Mouse (Mus musculus) ZHBTc4 (cell line): Measurements from ENCODE around the gene Phf5a.

ENCODE experiments used
- DNase-seq: peaks from one replicate; pipeline ENCODE4 v3.0.0-alpha.2; 2011; ENCODE audit warnings: low read depth, low spot score

Gene Phf5a

DNA sequence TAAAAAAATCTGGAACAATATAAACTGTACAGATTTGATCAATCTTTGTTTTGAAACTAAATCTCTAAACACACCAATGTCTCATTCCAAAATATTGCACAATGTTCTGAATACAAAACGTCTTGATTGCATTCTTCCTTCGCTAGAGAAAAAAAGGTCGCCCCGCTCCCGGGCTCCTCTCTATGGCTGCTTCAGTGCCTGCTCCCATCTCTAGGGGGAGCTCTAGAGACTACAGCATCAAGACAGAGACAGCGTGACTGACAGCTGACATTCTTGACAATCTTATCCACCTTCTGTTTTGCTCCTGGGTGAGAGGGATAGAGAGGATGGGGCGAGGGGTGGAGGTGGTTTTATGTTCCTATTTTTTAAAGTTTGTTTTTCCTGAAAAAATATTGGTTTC is 23.4 kb downstream of the Phf5a start:
- peak; percentile 87 for DNase-seq

DNA sequence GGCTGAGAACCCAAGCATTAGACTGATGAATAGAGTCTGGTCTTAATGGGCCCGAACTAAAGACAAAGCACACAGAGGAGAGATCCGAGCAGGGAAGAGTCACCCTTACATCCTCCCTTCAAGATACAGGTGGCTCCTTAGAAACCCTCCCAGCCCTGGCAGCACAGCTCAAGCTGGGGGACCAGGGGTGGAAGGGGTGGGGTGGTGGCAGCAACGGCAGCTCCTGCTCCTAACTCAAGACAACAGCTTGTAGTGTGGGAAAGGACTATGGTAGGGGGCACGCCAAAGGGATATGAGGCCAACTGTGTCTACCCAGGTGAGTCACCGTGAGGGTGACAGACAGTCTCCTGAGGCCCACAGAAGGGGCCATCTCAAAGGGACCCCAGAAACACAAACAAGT is 23.9 kb downstream of the Phf5a start:
- DNase-seq: no peak

DNA sequence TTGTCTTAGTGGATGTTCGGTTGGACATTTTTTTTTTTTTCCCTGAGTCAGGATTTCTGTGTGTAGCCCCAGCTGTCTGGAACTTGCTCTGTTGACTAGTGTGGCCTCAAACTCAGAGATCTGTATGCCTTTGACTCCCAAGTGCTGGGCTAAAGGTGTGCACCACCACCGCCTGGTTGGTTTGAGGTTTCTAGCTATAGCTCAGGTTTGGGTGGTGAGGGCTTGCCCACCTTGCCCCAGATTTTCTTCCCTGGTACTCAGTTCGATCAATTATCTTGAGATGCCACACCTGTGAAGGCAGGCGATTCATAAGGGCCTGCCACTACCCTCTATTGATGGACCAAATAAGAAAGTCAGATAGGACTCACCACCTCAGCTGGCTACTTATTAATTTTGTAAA is 24.6 kb downstream of the Phf5a start:
- no peak for DNase-seq

DNA sequence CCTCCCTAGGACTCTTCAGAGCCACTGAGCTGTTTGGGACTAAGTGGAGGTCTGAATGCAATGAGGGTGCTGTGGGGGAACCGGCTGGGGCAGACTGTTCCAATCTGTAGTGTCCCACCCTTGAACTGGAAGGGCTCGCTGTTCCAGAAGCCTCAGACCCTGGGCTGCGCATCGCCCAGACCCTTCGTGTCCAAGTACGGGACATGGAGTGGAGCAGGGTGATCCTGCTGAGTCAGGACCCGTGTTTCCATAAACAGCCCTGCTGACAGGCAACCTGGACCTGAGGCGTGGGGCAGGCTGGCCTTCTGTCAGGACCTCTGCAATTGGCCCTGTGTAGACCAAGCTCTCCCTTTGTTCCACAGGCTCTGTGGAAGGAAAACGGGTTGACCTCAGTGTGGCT is 25.0 kb downstream of the Phf5a start:
- DNase-seq: no peak

DNA sequence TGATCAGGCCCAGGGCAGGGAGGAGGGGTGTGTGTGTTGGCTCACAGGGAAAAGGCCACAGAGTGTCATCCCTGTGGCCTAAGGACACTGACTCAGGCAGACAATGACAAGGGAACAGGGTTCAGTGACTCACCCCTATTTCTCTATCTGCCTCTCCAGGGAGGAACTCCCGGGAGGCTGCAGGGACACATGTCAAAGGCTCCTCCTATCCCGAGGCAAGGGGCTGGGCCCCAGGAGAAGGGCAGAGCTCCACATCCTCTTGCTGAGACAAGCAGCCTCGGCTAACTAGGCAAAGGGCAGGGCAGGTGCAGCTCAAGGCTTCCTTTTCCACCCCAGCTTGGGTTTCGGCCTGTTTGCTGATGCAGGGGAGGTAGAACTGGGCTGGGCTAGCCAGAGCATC is 26.0 kb downstream of the Phf5a start:
- peak; percentile 62 for DNase-seq

DNA sequence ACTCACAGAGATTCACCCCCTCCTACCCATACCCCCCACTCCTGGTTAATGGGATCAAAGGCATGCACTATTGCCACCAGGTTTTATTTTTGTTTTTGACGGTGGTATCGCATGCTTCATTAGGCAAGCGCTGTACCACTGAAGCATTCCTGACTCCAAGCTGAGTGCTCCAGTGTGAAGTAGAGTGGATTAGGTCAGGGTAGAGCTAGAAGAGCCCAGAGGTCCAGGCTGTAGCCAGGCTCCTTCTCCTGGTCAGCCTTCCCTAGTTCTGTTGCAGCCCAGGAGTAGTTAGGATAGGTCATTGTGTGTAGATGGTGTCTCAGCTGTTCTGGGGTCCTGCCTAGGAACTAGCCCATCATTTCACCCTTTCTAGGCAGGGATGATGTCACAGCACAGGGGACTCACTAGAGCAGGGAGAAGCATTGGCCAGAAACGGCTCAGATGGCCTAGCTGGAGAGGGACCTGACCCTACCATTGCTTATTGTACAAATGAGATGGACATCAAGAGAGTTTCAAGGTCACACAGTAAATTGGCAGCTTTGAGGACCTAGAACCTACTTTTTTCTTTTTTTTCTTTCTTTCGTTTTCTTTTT is 26.6 kb downstream of the Phf5a start:
- no peak for DNase-seq

DNA sequence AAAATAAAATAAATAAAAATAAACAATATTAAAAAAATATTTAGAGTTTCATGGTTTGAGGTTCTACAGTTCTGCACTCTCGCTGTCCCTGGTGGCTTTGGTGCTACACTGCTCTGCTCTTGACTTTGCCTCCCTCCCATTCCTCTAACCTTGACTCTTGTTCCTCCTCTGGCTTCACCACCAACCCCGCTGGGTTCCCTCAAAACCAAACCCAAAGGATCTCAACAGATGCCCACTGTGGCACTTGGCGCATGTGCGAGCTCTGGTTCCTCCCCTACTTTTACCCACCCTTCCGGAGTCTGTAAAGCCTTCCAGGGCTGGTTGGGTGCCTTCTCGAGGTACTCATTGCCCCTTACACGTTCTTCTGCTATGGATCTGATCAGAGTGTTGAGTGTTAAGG is 29.4 kb downstream of the Phf5a start:
- no peak for DNase-seq

DNA sequence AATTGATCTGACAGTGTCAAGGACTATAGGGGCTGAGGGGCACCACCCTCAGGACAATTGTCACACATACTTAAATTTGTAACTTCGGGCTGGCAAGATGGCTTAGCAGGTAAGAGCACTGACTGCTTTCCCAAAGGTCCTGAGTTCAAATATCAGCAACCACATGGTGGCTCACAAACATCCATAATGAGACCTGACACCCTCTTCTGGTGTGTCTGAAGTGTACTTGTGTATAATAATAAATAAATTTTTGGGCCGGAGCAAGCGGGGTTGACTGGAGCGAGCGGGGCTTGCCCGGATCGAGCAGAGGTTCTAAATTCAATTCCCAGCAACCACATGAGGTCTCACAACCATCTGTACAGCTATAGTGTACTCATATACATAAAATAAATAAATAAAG is 31.4 kb downstream of the Phf5a start:
- DNase-seq: no peak

DNA sequence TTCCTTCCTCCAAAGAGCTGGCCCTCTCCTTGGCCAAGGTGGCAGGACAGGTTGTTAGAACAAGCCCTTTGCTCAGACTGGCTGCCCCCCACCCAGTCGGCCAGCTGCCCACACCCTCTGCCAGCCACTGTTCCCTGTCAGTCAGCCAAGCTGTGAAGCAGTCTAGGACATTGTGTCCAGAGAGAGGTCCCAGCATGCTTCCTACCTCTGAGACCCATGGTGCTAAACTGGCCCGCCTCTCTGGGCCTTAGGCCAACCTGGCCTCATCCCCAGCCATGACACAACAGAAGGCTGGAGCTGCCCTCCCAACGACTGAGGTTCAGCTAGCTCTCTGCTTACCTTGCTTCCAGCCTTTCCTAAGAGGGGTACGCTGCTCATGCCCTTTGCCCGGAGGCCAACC is 32.1 kb downstream of the Phf5a start:
- DNase-seq: no peak

DNA sequence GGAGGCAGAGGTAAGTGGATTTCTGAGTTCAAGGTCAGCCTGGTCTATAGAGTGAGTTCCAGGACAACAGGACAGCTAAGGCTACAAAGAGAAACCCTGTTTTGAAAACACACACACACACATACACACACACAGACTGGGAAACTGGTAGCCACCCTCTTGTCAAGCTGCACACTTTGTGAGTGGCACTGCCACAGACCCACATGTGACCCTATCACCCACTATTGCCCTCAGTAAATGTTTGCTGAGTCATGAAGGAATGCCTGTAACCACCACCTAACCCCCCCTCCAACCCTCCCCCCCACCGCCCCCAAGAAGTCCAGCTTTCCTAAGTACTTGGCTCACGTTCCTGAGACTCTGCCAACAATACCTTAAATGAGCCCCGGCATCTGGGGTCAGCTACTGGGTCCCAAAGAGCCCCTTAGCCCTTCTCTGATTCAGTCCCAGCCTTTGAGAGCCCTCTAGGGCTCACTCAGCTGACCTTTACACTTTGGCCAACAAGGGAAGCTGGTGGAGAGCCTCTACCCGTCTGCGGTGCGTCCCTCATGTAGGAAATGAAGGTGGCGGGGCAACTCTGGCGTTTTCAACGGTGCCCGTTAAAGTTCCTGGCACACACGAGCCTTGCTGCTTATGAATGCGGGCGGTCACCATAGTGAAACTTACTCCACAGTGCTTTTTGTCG is 33.0 kb downstream of the Phf5a start:
- DNase-seq: no peak

DNA sequence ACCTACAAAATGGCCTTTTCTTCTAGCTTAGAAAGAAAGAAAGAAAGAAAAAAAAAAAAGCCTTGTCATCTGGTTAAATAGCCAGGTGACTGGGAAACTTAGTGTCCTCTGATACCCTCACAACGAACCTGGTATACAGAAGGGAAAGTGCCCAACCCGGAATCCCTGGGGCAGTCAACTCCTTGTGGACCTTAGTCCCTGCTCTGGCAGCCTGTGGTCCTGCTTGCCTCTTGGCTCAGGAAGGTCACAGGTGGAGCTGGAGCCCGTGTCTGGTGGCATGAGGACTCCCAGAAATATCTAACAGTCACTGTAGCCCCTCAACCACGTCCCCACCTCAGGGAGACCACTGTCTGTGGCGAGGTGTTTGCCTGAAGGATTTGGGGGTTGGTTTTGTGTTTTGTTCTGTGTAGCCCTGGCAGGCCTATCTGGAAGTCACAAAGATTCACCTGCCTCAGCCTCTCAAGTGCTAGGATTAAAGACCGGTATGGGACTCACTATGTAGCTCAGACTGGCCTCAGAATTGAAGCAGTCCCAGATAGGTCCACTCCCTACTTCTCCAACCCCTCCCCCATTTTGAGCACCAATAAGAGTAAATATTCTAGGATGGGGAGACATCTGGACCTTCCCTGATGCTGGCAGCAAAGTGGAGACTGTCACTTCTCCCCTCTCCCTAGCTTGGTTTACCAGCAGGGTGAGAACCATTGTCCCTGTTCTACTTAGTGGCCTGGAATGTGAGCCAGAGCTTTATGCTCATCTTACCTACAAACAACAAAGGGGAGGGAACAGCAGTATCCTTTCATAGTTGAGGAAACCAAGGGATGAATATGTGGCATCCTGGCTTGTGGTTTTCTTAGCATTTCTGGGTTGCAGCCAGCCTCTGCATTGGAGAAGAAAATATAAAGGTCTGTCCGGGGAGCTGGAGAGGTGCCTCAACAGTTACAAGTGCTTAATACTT is 34.5 kb downstream of the Phf5a start:
- no peak for DNase-seq

DNA sequence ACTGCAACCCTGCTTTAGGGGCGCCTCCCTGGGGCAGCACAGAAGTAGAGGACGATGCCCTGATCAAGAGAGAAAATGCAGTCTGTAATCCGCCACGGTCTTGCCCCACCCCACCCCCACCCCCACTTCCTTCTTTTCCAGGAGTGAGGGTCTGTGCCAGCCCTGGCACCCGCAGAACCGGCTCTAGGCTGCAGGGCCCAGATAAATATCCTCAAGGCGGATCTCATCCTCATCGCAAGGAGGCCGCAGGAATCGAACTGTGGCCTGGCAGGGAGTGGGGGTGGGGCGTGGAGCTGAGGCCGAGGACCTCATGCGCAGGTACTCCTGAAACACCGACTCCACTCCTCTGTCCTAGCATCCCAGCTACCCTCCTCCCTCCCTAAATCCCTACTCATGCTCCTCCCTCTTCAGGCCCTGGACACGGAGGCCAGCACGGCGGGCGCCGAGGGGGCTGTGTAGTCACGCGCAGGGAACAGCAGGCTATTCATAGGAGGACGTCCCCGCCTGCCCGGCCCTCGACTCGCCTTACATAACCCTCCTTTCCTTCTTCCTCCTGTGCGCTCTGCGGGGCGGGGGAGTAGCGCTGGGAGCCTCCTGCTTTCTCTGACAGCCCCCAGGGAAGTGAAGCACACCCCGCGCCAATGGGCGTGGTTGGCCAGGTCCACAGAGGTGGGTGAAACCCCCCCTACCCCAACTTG is 35.4 kb downstream of the Phf5a start:
- peak; percentile 48 for DNase-seq

DNA sequence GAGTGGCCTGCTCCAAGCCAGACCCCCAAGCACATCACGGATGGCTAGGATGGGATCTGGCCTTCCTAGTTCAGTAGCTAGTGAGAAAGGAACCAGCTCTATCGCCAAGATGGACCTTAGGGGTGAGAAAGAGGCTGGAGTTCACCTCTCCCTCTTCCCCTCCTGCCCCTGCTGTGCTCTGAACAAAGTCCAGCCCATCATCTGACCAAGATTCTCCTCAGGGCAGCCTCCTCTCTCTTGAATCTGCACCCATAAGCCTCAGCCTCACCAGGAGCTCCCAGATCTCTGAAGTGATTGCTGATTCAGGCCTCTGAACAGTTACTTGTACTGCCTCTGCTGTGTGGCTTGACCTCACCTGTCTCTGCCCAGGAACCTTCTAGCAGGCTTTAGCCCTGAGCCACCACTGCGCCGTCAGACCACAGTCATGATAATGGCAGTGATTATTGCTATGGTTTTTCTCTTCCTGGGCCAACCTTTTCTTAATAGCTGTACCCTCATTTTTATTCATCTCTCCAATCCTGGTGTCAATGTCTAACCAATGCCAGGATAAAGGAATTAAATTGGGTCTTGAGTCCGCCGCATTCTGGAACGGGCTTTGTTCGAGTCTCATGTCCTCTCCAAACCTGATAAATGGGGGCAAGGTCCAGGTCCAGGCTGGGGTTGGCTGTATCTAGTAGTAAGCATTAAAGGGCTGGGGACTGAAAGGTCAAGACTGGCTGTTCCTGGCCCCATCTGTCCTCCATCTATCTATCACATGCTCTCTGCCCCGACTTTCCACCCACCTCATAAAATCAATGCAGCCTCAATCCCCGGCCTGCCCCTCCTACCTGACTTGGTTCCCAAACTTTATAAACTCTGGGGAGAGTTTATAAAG is 36.5 kb downstream of the Phf5a start:
- DNase-seq: no peak

DNA sequence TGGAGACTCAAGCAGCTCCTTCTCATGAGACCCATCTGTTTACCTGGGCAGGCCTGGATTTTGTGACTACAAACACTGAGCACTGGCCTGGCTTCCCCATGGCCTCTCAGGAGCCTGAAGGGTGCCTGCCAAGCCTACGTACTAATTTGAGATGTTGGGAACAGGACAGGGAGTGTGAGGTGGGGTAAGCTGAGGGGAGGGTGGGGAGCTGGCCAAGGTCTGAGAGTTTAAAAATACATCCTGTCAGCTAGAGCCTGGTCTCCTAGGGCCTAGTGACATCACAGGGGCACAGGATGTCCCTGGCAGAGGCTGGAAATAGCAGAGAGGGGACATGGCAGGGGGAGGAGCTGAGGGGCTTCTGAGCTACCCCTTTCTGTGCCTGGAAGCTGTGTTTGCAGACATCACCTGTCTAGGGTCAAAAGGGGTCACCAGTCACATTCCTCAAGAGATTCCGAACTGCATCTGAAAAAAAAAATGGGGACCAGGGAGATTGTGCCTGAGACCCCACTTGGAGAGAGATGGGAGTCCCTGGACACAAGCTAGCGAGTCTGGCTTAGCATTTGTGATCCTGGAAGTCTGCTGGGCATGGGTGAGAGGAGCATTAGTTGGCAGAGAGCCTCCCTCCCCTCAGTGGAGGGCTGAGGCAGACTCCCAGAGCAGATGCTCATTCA is 37.4 kb downstream of the Phf5a start:
- no peak for DNase-seq

DNA sequence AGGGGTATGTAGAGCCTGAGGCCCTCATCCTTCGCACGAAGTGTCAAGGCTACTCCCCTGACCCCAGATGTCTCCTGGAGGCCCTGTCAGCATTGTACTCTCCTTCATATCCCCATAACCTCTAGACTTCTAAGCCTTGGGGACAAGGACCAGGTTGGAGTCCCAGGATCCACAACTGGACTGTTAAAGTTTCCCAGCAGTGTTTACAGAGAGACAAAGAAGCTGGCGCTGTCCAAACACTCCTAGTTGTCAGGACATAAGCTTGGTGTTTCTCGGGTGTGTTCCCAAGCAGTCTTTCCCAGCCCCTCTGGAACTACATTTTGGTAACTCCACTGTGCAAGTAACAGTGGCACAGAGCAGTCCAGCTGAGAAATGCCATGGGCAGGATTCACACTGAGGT is 38.2 kb downstream of the Phf5a start:
- no peak for DNase-seq

DNA sequence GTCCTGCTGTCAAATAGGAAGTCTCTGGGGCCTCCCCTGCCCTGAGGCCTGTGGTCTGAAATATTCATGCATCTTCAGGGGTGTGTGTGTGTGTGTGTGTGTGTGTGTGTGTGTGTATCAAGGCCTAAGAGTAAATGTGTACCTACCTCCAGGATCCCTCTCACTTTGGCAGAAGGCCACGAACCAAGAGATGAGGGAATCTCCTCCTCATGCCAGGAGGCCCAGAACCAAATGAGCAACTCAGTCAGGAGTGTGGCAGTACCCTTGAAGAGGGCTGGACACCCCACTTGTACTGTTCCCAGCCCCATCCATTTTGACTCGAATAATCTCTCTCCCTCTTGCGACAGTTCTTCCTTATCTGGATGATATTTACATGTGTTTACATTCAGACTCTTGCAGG is 39.5 kb downstream of the Phf5a start:
- no peak for DNase-seq

DNA sequence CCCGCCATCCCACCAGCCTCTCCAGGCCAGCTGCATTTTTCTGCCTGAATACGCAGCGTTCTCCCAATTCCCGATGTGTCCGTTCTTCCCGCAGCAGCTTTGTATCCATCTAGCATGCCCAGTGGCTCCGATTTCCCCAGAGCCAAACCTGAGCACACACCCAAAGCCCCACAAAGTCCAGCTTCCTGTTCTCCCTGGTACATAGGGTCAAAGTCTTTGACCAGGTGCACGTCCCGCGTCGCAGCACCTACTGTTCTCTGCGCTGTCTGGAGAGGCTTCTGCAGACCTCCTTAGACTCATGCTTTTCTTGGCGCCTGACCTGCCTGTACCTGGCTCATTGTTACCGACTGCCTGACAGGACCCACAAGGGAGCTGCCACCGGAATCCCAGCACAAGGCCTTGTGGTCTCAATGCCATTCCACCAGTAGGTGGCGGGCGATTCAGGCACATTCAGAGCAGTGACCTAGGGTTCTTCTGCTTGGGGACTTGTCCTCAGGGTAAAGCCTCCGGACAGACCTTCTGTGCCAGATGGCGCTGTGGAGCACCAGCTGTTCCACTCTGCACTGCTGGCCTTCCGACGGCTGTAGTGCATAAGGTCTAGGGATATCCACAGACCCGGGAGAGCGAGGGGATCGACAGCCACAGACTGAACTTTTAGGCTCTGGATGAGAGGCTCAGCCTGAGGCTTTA is 40.4 kb downstream of the Phf5a start:
- peak; percentile 99 for DNase-seq

DNA sequence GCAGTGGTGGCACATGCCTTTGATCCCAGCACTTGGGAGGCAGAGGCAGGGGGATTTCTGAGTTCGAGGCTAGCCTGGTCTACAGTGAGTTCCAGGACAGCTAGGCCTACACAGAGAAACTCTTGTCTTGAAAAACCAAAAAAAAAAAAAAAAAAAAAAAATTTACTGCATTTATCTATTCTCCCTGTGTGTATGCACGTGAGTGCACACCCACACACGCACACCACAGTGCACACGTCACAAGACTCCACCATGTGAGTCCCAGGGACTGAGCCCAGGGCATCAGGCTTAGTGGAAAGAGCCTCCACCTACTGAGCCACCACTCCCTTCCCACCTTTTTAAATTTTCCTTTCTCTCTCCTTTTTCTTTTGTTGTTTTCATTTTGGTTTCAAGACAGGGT is 41.2 kb downstream of the Phf5a start:
- no peak for DNase-seq

DNA sequence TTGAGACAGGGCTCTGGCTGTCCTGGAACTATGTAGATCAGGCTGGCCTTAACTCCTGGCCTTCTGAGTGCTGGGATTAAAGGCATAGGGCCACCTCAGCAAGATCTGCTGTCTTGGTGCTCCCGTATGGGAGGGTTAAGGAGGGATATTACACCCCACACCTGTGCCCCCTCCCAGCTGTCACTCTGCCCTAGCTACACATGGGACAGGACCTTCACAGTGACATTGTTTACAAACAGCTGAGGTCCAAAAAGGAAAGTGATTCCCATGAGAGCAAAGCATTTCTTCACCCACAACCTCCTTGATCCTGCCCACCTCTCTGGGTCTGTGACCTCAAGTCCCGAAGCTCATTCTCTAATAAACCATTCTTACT is 42.5 kb downstream of the Phf5a start:
- no peak for DNase-seq
